Mouse (Mus musculus): ENCODE measurements around the gene Rufy1. TPM values are rescaled to one million over a fixed set of nuclear protein-coding genes. Genes with fewer than 3 reads are reported as not detected.
A peak's percentile ranks its signal among the peaks of the same experiment; 100 is the strongest.

The Rufy1 gene
- polyA plus RNA-seq, 1 experiment from 2014 or later = 28.9 TPM

GRCm38 (mm10) chr11:50376911-50377891 lies 53.7 kb downstream of the Rufy1 start, which contains the start of gene Hnrnph1:
Gene Hnrnph1 (plus strand): TSS chr11:50376990.
- Histone ChIP-seq H3K36me3 (peaks cover 16% of the 10 kb centered on the region), H3K4me3 (peak within 1 kb of the TSS; percentile 99), H3K27me3 (no peaks in the 10 kb centered on the region), H3K4me2 (peak within 1 kb of the TSS; percentile 97), H3K27ac (peak within 1 kb of the TSS; percentile 100), H3K4me1 (replicated peaks) (peaks cover 25% of the 10 kb centered on the region), H3K9me3 (replicated peaks) (no peaks in the 10 kb centered on the region), H3K9ac (peak within 1 kb of the TSS; percentile 100)
- ATAC-seq (replicated peaks; ENCODE audit: insufficient number of reproducible peaks, insufficient read depth, low FRiP score, low read depth) = peak; percentile 93
- under 1% methylated on average over 76 of the region's 76 CpGs for WGBS

DNA sequence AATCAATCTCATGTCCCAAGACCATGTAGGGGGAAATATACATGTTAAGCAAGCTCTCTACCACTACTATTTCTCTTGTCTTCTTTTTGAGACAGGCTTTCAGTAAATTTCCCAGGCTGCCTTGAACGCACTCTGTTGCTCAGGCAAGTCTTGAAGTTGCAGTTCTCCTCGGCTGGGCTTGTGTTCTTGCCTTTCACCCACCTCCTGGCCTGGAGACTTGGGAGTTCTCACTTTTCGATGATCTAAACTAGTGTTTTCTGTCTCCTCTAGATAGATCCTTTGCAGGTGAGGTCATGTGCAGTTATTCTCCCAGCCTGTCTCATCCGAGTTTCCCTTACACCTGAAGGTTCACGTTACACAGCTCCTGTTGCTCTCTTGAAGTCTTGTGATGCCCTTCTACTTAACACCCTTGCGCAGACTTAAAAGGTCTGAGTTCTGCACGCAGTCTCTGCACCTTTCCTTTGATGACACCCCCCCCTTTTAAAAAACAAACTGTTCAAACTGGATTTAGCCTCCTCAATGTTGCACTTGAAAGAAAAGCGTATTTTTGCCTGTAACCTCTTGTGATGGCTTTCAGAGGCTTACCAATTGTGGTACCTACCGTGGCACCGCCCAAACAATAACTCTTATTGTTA lies 54.7 kb downstream of the Rufy1 start:
- Histone ChIP-seq H3K4me3 (peak overlapping the region; percentile 99), H3K27ac (peak overlapping the region; percentile 100), H3K4me2 (peak overlapping the region; percentile 97), H3K4me1 (replicated peaks) (peaks cover 25% of the 10 kb centered on the region), H3K9ac (peak overlapping the region; percentile 96), H3K9me3 (replicated peaks) (no peaks in the 10 kb centered on the region), H3K36me3 (peaks cover 11% of the 10 kb centered on the region), H3K27me3 (no peaks in the 10 kb centered on the region)
- WGBS = 29% methylated on average over 10 of the region's 10 CpGs
- ATAC-seq (replicated peaks; ENCODE audit: insufficient number of reproducible peaks, insufficient read depth, low FRiP score, low read depth) = no peak

- Histone ChIP-seq H3K4me3 (no peak overlapping the region), H3K4me1 (replicated peaks) (peaks cover 24% of the 10 kb centered on the region), H3K27me3 (no peaks in the 10 kb centered on the region), H3K27ac (no peak overlapping the region), H3K9me3 (replicated peaks) (no peaks in the 10 kb centered on the region), H3K9ac (no peak overlapping the region), H3K4me2 (no peak overlapping the region), H3K36me3 (peaks cover 10% of the 10 kb centered on the region)
- no peak for ATAC-seq (replicated peaks; ENCODE audit: insufficient number of reproducible peaks, insufficient read depth, low FRiP score, low read depth)
- 85% methylated on average over 5 of the region's 5 CpGs for WGBS
These were observed 55.5 kb downstream of the Rufy1 start for GRCm38 (mm10) chr11:50375421-50375820.

GRCm38 (mm10) chr11:50374286-50375015 lies 56.5 kb downstream of the Rufy1 start:
- Histone ChIP-seq H3K9ac (no peak overlapping the region), H3K9me3 (replicated peaks) (no peaks in the 10 kb centered on the region), H3K4me1 (replicated peaks) (peaks cover 19% of the 10 kb centered on the region), H3K27me3 (no peaks in the 10 kb centered on the region), H3K4me2 (no peak overlapping the region), H3K36me3 (peaks cover 5% of the 10 kb centered on the region), H3K27ac (no peak overlapping the region), H3K4me3 (no peak overlapping the region)
- no peak for ATAC-seq (replicated peaks; ENCODE audit: insufficient number of reproducible peaks, insufficient read depth, low FRiP score, low read depth)
- WGBS = 88% methylated on average over 13 of the region's 13 CpGs

- ATAC-seq (replicated peaks; ENCODE audit: insufficient number of reproducible peaks, insufficient read depth, low FRiP score, low read depth) = no peak
- no peaks in the 10 kb centered on the region for H3K9me3 ChIP-seq (replicated peaks)
- peaks cover 14% of the 10 kb centered on the region for H3K4me1 ChIP-seq (replicated peaks)
- H3K4me3 ChIP-seq = no peak overlapping the region
- no peaks in the 10 kb centered on the region for H3K36me3 ChIP-seq
- no peak overlapping the region for H3K27ac ChIP-seq
- 96% methylated on average over 1 of the region's 1 CpGs for WGBS
- H3K9ac ChIP-seq = no peak overlapping the region
- no peak overlapping the region for H3K4me2 ChIP-seq
- H3K27me3 ChIP-seq = no peaks in the 10 kb centered on the region
These were observed 57.3 kb downstream of the Rufy1 start for GRCm38 (mm10) chr11:50373621-50374020.

GRCm38 (mm10) chr11:50373086-50373485 lies 57.8 kb downstream of the Rufy1 start:
- no peak overlapping the region for H3K27ac ChIP-seq
- no peak overlapping the region for H3K9ac ChIP-seq
- H3K27me3 ChIP-seq = no peaks in the 10 kb centered on the region
- H3K4me1 ChIP-seq (replicated peaks) = peaks cover 14% of the 10 kb centered on the region
- ATAC-seq (replicated peaks; ENCODE audit: insufficient number of reproducible peaks, insufficient read depth, low FRiP score, low read depth) = no peak
- H3K4me3 ChIP-seq = no peak overlapping the region
- H3K4me2 ChIP-seq = no peak overlapping the region
- no peaks in the 10 kb centered on the region for H3K36me3 ChIP-seq
- no peaks in the 10 kb centered on the region for H3K9me3 ChIP-seq (replicated peaks)

- Histone ChIP-seq H3K4me2 (peak overlapping the region; percentile 71), H3K27ac (no peak overlapping the region), H3K36me3 (no peaks in the 10 kb centered on the region), H3K4me3 (peak overlapping the region; percentile 49; the same call in 1 of the 2 replicates), H3K9ac (peak overlapping the region; percentile 65; the same call in 1 of the 2 replicates), H3K9me3 (replicated peaks) (no peaks in the 10 kb centered on the region), H3K27me3 (no peaks in the 10 kb centered on the region), H3K4me1 (replicated peaks) (peaks cover 14% of the 10 kb centered on the region)
- WGBS = 97% methylated on average over 1 of the region's 1 CpGs
- ATAC-seq (replicated peaks; ENCODE audit: insufficient number of reproducible peaks, insufficient read depth, low FRiP score, low read depth) = no peak
These were observed 59.0 kb downstream of the Rufy1 start for GRCm38 (mm10) chr11:50371911-50372310.

DNA sequence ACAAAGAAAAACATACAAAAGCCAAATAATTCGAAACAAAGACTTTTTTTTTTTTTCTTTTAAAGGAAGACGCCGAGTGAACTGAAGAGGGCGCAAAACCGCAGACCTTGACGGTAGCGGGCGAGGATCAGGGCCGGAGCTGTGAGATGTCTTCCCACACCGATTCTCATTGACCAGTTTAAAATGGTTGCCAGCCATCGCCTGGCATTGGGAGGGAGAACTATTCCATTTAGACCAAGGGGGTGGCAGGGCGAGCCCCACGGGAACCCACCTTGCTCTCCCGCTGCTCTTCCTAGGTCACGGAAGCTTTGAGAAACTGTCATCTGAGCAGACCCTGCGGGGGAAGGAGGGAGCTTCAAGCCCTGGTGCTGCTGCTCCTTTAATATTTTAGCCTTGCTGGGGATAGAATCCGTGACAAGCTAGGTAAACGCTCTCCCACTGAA lies 59.5 kb downstream of the Rufy1 start:
- Histone ChIP-seq H3K9ac (peak overlapping the region; percentile 65), H3K9me3 (replicated peaks) (no peaks in the 10 kb centered on the region), H3K27me3 (no peaks in the 10 kb centered on the region), H3K27ac (peak overlapping the region; percentile 35; the same call in 1 of the 2 replicates), H3K4me2 (peak overlapping the region; percentile 71), H3K4me1 (replicated peaks) (peaks cover 10% of the 10 kb centered on the region), H3K4me3 (peak overlapping the region; percentile 49), H3K36me3 (no peaks in the 10 kb centered on the region)
- WGBS = 2% methylated on average over 18 of the region's 18 CpGs
- ATAC-seq (replicated peaks; ENCODE audit: insufficient number of reproducible peaks, insufficient read depth, low FRiP score, low read depth) = no peak

- Histone ChIP-seq H3K4me3 (peak overlapping the region; percentile 49), H3K4me2 (peak overlapping the region; percentile 71), H3K4me1 (replicated peaks) (peaks cover 6% of the 10 kb centered on the region), H3K27ac (no peak overlapping the region), H3K9ac (no peak overlapping the region), H3K27me3 (no peaks in the 10 kb centered on the region), H3K9me3 (replicated peaks) (no peaks in the 10 kb centered on the region), H3K36me3 (no peaks in the 10 kb centered on the region)
- 67% methylated on average over 4 of the region's 4 CpGs for WGBS
- ATAC-seq (replicated peaks; ENCODE audit: insufficient number of reproducible peaks, insufficient read depth, low FRiP score, low read depth) = no peak
These were observed 60.0 kb downstream of the Rufy1 start for GRCm38 (mm10) chr11:50370969-50371368.

- no peaks in the 10 kb centered on the region for H3K36me3 ChIP-seq
- H3K9ac ChIP-seq = no peak overlapping the region
- H3K9me3 ChIP-seq (replicated peaks) = no peaks in the 10 kb centered on the region
- 78% methylated on average over 5 of the region's 5 CpGs for WGBS
- H3K27me3 ChIP-seq = no peaks in the 10 kb centered on the region
- H3K4me1 ChIP-seq (replicated peaks) = peaks cover 6% of the 10 kb centered on the region; the same call in 1 of the 2 replicates
- H3K4me3 ChIP-seq = no peak overlapping the region
- ATAC-seq (replicated peaks; ENCODE audit: insufficient number of reproducible peaks, insufficient read depth, low FRiP score, low read depth) = no peak
- H3K4me2 ChIP-seq = no peak overlapping the region
- H3K27ac ChIP-seq = no peak overlapping the region
These were observed 61.5 kb downstream of the Rufy1 start for GRCm38 (mm10) chr11:50369360-50369911.

All from heart, embryonic 15.5 days (tissue).